Mouse (Mus musculus) layer of hippocampus, adult 11-12 months (tissue): ENCODE data around the gene Krtap13.
"Not testable (repeated sequence)": the region's sequence is repeated elsewhere in the genome, so short reads cannot be mapped to it uniquely, and the experiment has no call there.

Experiments used
- DNase-seq: peaks from one replicate; pipeline ENCODE4 v3.0.0; 2022; ENCODE audit warnings: low spot score

The Krtap13 gene

GRCm38 (mm10) chr16:88751535-88751934, at the start of gene Krtap13:
Gene Krtap13, minus strand, starts transcription at chr16:88751635.
- not testable (repeated sequence) for DNase-seq

- no peak for DNase-seq
Measured at GRCm38 (mm10) chr16:88786786-88787185, 35.4 kb upstream of the Krtap13 start.

GRCm38 (mm10) chr16:88777596-88777995, 26.2 kb upstream of the Krtap13 start, which contains the start of gene Gm5965:
Gene Gm5965, plus strand, starts transcription at chr16:88777896.
- no peak for DNase-seq

GRCm38 (mm10) chr16:88774106-88774505, 22.7 kb upstream of the Krtap13 start, which contains the start of gene 2310057N15Rik:
Gene 2310057N15Rik, minus strand, starts transcription at chr16:88774206.
- no peak for DNase-seq

- DNase-seq: not testable (repeated sequence)
Measured at GRCm38 (mm10) chr16:88758547-88758946, 7.1 kb upstream of the Krtap13 start, which contains the start of gene 2310034C09Rik. Gene 2310034C09Rik, plus strand, starts transcription at chr16:88758847.

GRCm38 (mm10) chr16:88747943-88748342, 3.5 kb downstream of the Krtap13 start:
- DNase-seq: peak; percentile 5

- no peak for DNase-seq
Measured at GRCm38 (mm10) chr16:88744750-88745340, 6.6 kb downstream of the Krtap13 start.

GRCm38 (mm10) chr16:88735391-88735790, 16.0 kb downstream of the Krtap13 start:
- no peak for DNase-seq

- no peak for DNase-seq
Measured at GRCm38 (mm10) chr16:88728812-88729275, 22.6 kb downstream of the Krtap13 start, which contains the start of gene Krtap13-1. Gene Krtap13-1, plus strand, starts transcription at chr16:88728862.

- DNase-seq: no peak
Measured at GRCm38 (mm10) chr16:88720031-88720430, 31.4 kb downstream of the Krtap13 start.

- no peak for DNase-seq
Measured at GRCm38 (mm10) chr16:88716549-88716948, 34.9 kb downstream of the Krtap13 start.

- DNase-seq: no peak
Measured at GRCm38 (mm10) chr16:88711245-88711644, 40.2 kb downstream of the Krtap13 start.

- no peak for DNase-seq
Measured at GRCm38 (mm10) chr16:88710757-88711156, 40.7 kb downstream of the Krtap13 start.

- no peak for DNase-seq
Measured at GRCm38 (mm10) chr16:88707496-88708012, 43.9 kb downstream of the Krtap13 start, which contains the start of gene 2310061N02Rik. Gene 2310061N02Rik, minus strand, starts transcription at chr16:88707962.

- DNase-seq: no peak
Measured at GRCm38 (mm10) chr16:88701072-88701864, 50.2 kb downstream of the Krtap13 start.
